Mouse (Mus musculus): ENCODE results near the gene Cmtm4. TPM values are rescaled to one million over a fixed set of nuclear protein-coding genes. Genes with fewer than 3 reads are reported as not detected.

The Cmtm4 gene
- polyA plus RNA-seq, 1 experiment from 2014 or later = 1.7 TPM

DNA sequence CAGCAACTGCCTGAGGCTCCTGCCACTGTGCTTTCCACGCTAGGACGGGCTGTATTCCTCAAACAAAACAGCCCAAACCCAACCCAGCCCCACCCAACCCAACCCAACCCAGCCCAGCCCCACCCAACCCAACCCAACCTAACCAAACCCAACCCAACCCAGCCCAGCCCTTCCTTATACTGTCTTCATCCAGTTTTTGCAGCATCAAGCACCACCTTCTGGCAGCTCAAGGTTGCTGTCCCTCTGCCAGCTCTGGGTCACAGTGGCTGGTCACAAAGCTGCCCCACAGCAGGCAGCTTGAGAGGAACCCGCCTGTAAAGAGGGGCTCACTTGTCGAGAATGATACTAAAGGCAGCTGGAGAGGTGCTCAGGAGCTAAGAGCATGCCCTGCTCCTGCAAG lies 38.7 kb upstream of the Cmtm4 start:
- H3K27ac ChIP-seq (ENCODE audit: poor library complexity, severe bottlenecking) = no peak overlapping the region
- peaks cover 89% of the 10 kb centered on the region for H3K36me3 ChIP-seq
- H3K27me3 ChIP-seq (replicated peaks) = no peaks in the 10 kb centered on the region
- 77% methylated on average over 4 of the region's 4 CpGs for WGBS
- H3K9ac ChIP-seq = no peak overlapping the region
- H3K4me3 ChIP-seq = no peak overlapping the region
- peaks cover 7% of the 10 kb centered on the region; the same call in 1 of the 2 replicates for H3K9me3 ChIP-seq (replicated peaks)
- H3K4me1 ChIP-seq (replicated peaks) = peaks cover 23% of the 10 kb centered on the region
- H3K4me2 ChIP-seq = no peak overlapping the region
- ATAC-seq (ENCODE audit: insufficient number of reproducible peaks, low FRiP score) = no peak

DNA sequence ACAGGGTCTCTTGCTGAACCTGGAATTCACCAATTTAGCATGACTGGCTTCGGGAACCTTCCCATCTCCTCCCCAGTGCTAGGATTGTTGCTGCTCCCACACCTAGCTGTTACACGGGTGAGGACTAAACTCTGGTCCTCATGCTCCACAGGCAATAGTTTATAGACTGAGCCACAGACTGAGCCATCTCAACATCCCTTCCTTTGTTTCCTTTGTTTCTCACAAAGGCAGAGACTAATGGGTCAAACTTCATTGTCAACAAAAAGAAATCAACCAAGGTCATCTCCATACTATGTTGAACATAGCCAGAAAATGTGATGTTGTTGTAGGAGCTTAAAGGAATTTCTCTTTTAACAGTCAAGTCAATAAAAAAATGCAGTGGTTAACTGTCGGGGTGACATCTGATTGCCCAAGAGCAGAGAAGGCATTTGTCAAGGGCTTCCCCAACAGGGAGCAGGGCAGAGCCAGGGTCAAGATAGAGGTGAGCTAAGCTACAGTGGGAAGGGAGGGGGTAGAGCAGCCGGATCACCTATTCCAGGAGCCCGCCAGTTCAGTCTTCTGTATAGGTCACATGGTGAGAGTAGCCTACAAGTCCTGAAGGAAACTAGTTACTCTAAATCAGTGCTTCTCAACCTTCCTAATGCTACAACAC lies 37.7 kb upstream of the Cmtm4 start:
- Histone ChIP-seq H3K4me2 (no peak overlapping the region), H3K27me3 (replicated peaks) (no peaks in the 10 kb centered on the region), H3K4me1 (replicated peaks) (peaks cover 23% of the 10 kb centered on the region), H3K4me3 (no peak overlapping the region), H3K9me3 (replicated peaks) (peaks cover 7% of the 10 kb centered on the region; the same call in 1 of the 2 replicates), H3K36me3 (peaks cover 89% of the 10 kb centered on the region), H3K9ac (no peak overlapping the region), H3K27ac (ENCODE audit: poor library complexity, severe bottlenecking) (no peak overlapping the region)
- WGBS = 91% methylated on average over 5 of the region's 5 CpGs
- ATAC-seq (ENCODE audit: insufficient number of reproducible peaks, low FRiP score) = no peak

DNA sequence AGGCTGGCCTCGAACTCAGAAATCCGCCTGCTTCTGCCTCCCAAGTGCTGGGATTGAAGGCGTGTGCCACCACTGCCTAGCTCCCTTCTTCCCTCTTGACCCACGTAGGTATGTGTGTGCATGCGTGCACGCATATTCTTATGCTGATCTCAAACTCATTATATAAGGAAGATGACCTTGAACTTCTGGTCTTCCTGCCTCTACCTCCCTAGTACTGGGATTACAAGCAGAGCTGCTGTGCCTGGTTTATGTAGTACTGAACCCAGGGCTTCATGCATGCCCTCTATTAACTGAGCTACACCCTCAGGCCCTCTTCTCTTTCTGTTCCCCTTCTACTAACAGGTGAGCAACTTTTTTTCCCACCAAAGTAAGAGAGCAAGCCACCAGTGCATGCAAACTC lies 37.0 kb upstream of the Cmtm4 start:
- WGBS = 97% methylated on average over 6 of the region's 6 CpGs

GRCm38 (mm10) chr8:104430230-104430629 lies 34.6 kb upstream of the Cmtm4 start:
- peaks cover 99% of the 10 kb centered on the region for H3K36me3 ChIP-seq
- no peak for ATAC-seq (ENCODE audit: insufficient number of reproducible peaks, low FRiP score)
- H3K9me3 ChIP-seq (replicated peaks) = peaks cover 3% of the 10 kb centered on the region; the same call in 1 of the 2 replicates
- H3K9ac ChIP-seq = no peak overlapping the region
- H3K4me2 ChIP-seq = no peak overlapping the region
- H3K4me3 ChIP-seq = no peak overlapping the region
- WGBS = 87% methylated on average over 7 of the region's 7 CpGs
- H3K4me1 ChIP-seq (replicated peaks) = peaks cover 9% of the 10 kb centered on the region
- no peak overlapping the region for H3K27ac ChIP-seq (ENCODE audit: poor library complexity, severe bottlenecking)
- no peaks in the 10 kb centered on the region for H3K27me3 ChIP-seq (replicated peaks)

More for the DNA sequence above, 37.0 kb upstream of the Cmtm4 start:
- no peak overlapping the region for H3K9ac ChIP-seq
- ATAC-seq (ENCODE audit: insufficient number of reproducible peaks, low FRiP score) = no peak
- H3K4me3 ChIP-seq = no peak overlapping the region
- H3K4me2 ChIP-seq = no peak overlapping the region
- H3K27me3 ChIP-seq (replicated peaks) = no peaks in the 10 kb centered on the region
- H3K27ac ChIP-seq (ENCODE audit: poor library complexity, severe bottlenecking) = no peak overlapping the region
- H3K36me3 ChIP-seq = peaks cover 93% of the 10 kb centered on the region
- peaks cover 23% of the 10 kb centered on the region for H3K4me1 ChIP-seq (replicated peaks)
- H3K9me3 ChIP-seq (replicated peaks) = peaks cover 7% of the 10 kb centered on the region; the same call in 1 of the 2 replicates

DNA sequence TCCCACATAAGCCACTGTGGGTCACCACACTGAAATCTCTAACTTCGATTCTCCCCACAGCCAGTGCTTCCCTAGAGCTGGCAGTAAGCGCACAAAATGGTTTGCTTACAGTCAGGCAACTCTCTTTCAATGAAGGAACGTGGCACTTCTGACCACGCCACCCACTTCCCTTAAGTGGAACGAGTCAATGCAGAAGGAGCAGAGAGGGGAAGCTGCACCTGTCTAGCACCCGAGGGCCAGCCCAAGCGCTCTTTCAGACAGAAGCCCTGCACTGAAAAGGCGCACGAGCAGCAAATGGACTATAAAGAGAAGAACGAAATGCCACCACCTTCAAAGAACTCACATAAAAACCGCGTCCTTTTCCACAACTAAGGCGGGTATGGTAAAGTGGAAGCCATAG lies 32.1 kb upstream of the Cmtm4 start:
- H3K4me2 ChIP-seq = no peak overlapping the region
- H3K27me3 ChIP-seq (replicated peaks) = no peaks in the 10 kb centered on the region
- no peak overlapping the region for H3K4me3 ChIP-seq
- H3K9me3 ChIP-seq (replicated peaks) = peaks cover 3% of the 10 kb centered on the region; the same call in 1 of the 2 replicates
- H3K36me3 ChIP-seq = peaks cover 96% of the 10 kb centered on the region
- H3K9ac ChIP-seq = no peak overlapping the region
- peaks cover 2% of the 10 kb centered on the region; the same call in 1 of the 2 replicates for H3K4me1 ChIP-seq (replicated peaks)
- no peak for ATAC-seq (ENCODE audit: insufficient number of reproducible peaks, low FRiP score)
- H3K27ac ChIP-seq (ENCODE audit: poor library complexity, severe bottlenecking) = no peak overlapping the region
- WGBS = 92% methylated on average over 13 of the region's 13 CpGs

GRCm38 (mm10) chr8:104422313-104422712 lies 26.7 kb upstream of the Cmtm4 start:
- Histone ChIP-seq H3K27ac (ENCODE audit: poor library complexity, severe bottlenecking) (0 out of 2 replicates have a peak overlapping the region, but pooled peaks have one; percentile 3), H3K9me3 (replicated peaks) (no peaks in the 10 kb centered on the region), H3K4me2 (no peak overlapping the region), H3K4me1 (replicated peaks) (peaks cover 16% of the 10 kb centered on the region), H3K27me3 (replicated peaks) (no peaks in the 10 kb centered on the region), H3K4me3 (no peak overlapping the region), H3K36me3 (peaks cover 94% of the 10 kb centered on the region), H3K9ac (no peak overlapping the region)
- 43% methylated on average over 6 of the region's 6 CpGs for WGBS
- peak; percentile 61 for ATAC-seq (ENCODE audit: insufficient number of reproducible peaks, low FRiP score)

- Histone ChIP-seq H3K4me3 (no peak overlapping the region), H3K9me3 (replicated peaks) (no peaks in the 10 kb centered on the region), H3K27ac (ENCODE audit: poor library complexity, severe bottlenecking) (no peak overlapping the region), H3K27me3 (replicated peaks) (no peaks in the 10 kb centered on the region), H3K4me1 (replicated peaks) (peaks cover 16% of the 10 kb centered on the region), H3K9ac (no peak overlapping the region), H3K4me2 (no peak overlapping the region), H3K36me3 (peaks cover 47% of the 10 kb centered on the region)
- WGBS = 85% methylated on average over 6 of the region's 6 CpGs
- ATAC-seq (ENCODE audit: insufficient number of reproducible peaks, low FRiP score) = no peak
Observed at GRCm38 (mm10) chr8:104416022-104416421, 20.4 kb upstream of the Cmtm4 start.

DNA sequence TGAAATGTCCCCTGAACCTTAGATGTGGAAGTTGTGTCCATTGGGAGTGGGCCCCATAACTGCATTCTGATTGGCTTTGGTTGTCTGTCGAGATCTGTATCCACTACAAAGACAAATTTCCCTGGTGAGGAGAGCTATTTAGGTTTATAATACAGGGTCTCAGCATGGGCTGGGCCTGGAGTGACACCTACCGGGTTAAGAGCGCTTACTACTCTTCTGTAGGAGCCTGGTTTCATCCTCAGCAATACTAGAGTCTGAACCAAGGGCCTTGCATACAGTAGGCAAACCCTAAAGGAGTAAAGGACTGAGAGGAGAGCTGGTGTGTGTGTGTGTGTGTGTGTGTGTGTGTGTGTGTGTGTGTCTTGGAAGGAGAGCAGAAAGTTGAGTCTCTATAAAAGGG lies 18.6 kb upstream of the Cmtm4 start:
- H3K4me1 ChIP-seq (replicated peaks) = peaks cover 16% of the 10 kb centered on the region
- H3K4me2 ChIP-seq = no peak overlapping the region
- H3K9ac ChIP-seq = no peak overlapping the region
- no peaks in the 10 kb centered on the region for H3K9me3 ChIP-seq (replicated peaks)
- no peak overlapping the region for H3K27ac ChIP-seq (ENCODE audit: poor library complexity, severe bottlenecking)
- no peak overlapping the region for H3K4me3 ChIP-seq
- ATAC-seq (ENCODE audit: insufficient number of reproducible peaks, low FRiP score) = no peak
- H3K27me3 ChIP-seq (replicated peaks) = no peaks in the 10 kb centered on the region
- peaks cover 29% of the 10 kb centered on the region for H3K36me3 ChIP-seq
- 53% methylated on average over 3 of the region's 3 CpGs for WGBS

DNA sequence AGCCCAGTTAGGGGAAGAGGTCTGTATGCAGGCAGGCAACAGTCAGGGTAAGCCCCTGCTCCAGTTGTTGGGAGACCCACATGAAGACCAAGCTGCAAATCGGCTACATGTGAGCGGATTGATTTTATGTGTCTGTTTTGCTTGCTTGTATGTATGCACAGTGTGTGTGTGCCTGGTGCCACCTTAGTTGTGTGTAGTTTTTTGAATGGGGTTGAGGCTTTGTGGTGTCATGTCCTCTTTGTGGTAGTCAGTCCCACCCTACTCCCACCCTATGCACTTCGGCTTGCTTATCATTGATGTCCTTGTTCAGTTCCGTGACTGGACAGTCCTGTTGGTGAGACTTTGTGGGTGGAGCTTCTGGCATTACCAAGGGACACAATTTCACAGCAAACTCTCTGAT lies 18.2 kb upstream of the Cmtm4 start:
- 56% methylated on average over 4 of the region's 4 CpGs for WGBS
- no peak for ATAC-seq (ENCODE audit: insufficient number of reproducible peaks, low FRiP score)
- no peak overlapping the region for H3K9ac ChIP-seq
- H3K36me3 ChIP-seq = peaks cover 24% of the 10 kb centered on the region
- no peak overlapping the region for H3K27ac ChIP-seq (ENCODE audit: poor library complexity, severe bottlenecking)
- H3K4me3 ChIP-seq = no peak overlapping the region
- H3K9me3 ChIP-seq (replicated peaks) = no peaks in the 10 kb centered on the region
- peaks cover 16% of the 10 kb centered on the region for H3K4me1 ChIP-seq (replicated peaks)
- H3K4me2 ChIP-seq = no peak overlapping the region
- H3K27me3 ChIP-seq (replicated peaks) = no peaks in the 10 kb centered on the region

DNA sequence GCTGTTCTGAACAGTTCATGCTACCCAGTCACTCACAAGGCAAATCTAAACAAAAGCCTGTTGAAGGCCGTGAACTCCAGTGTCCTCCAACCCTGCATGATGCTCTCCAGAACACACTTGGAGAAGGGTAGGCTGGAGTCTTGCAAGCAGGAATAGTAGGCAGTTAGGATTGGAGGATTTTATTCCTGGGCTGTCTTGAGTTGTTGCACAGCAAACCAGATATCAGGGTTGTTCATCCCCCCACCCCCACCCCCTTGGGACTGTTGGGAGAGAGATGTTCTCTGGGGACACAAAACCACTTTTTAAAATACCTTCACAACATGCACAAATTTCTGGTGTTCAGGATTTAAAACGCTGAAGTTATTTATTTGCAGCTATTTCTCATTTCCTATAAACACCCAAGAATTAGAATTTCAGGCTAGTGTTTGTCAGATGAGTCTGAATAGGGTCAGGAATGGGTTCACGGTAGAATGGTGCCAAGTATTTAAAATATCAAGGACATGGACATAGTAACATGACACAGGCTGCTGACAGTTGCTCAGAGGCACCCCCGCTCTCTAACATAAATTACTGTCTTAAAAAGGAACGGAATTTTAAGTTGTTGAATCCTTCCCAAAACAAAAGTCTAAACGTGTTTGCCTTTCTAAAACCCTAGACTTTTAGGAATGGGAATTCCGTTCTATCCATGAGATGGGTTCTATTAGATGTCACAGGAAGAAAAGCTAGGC lies 17.4 kb upstream of the Cmtm4 start:
- 48% methylated on average over 7 of the region's 7 CpGs for WGBS
- no peak for ATAC-seq (ENCODE audit: insufficient number of reproducible peaks, low FRiP score)

GRCm38 (mm10) chr8:104411972-104412371 lies 16.4 kb upstream of the Cmtm4 start:
- 73% methylated on average over 3 of the region's 3 CpGs for WGBS
- Histone ChIP-seq H3K4me1 (replicated peaks) (peaks cover 16% of the 10 kb centered on the region), H3K4me2 (no peak overlapping the region), H3K36me3 (peaks cover 9% of the 10 kb centered on the region), H3K9ac (no peak overlapping the region), H3K9me3 (replicated peaks) (no peaks in the 10 kb centered on the region), H3K27ac (ENCODE audit: poor library complexity, severe bottlenecking) (no peak overlapping the region), H3K4me3 (no peak overlapping the region), H3K27me3 (replicated peaks) (no peaks in the 10 kb centered on the region)
- no peak for ATAC-seq (ENCODE audit: insufficient number of reproducible peaks, low FRiP score)

More for the DNA sequence above, 17.4 kb upstream of the Cmtm4 start:
- no peak overlapping the region for H3K27ac ChIP-seq (ENCODE audit: poor library complexity, severe bottlenecking)
- H3K9ac ChIP-seq = no peak overlapping the region
- peaks cover 19% of the 10 kb centered on the region for H3K36me3 ChIP-seq
- H3K27me3 ChIP-seq (replicated peaks) = no peaks in the 10 kb centered on the region
- no peak overlapping the region for H3K4me2 ChIP-seq
- H3K4me1 ChIP-seq (replicated peaks) = peaks cover 16% of the 10 kb centered on the region
- H3K9me3 ChIP-seq (replicated peaks) = no peaks in the 10 kb centered on the region
- no peak overlapping the region for H3K4me3 ChIP-seq
